Mouse (Mus musculus) G1E (cell line): ENCODE results near the gene Procr.

Experiments used
- CTCF ChIP-seq: IDR thresholded peaks from 2 replicates; pipeline ENCODE4 v1.5.1; 2012; ENCODE audit warnings: low read depth, low read length, inconsistent platforms, mixed read lengths
- GATA1 ChIP-seq: IDR thresholded peaks from 2 replicates; pipeline ENCODE4 v1.6.1; 2012; ENCODE audit warnings: borderline replicate concordance, low read length, inconsistent platforms, mixed read lengths
- GATA2 ChIP-seq: IDR thresholded peaks from 2 replicates; pipeline ENCODE4 v1.6.1; 2012; ENCODE audit warnings: low read depth, low read length, inconsistent platforms, borderline replicate concordance
- POLR2AphosphoS5 ChIP-seq: IDR thresholded peaks from 2 replicates; pipeline ENCODE4 v1.6.1; 2012; ENCODE audit warnings: low read depth, low read length, inconsistent platforms; ENCODE audit not compliant: insufficient replicate concordance
- TAL1 ChIP-seq: conservative IDR thresholded peaks from 2 replicates; pipeline ENCODE4 v1.6.1; 2012; ENCODE audit warnings: low read depth, low read length, inconsistent platforms, mixed read lengths

DNA sequence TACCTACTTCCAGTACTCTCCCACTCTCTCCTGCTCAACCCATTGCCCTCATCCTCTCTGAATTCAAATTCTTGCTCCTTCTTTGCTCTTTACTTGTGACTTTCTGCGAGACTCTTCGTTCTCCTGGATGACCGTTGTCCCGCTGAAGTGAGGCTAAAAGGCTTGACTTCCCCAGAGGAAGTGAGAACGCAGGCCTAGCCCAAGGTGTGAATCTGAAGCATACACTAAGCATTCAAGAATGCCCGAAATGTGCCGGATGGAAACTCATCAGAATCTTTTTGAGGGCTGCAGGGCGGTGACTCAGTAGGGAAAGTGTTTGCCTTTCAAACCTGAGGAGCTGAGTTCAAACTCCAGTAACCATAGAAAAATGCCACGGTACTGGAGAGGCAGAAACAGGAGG lies 7.6 kb upstream of the Procr start:
- TF ChIP-seq CTCF = no peak
- no peak for TF ChIP-seq GATA1
- TF ChIP-seq GATA2 = no peak
- TF ChIP-seq POLR2AphosphoS5 = no peak
- no peak for TF ChIP-seq TAL1
